Mouse (Mus musculus) forebrain, embryonic 10.5 days (tissue): ENCODE results near the gene Ephx3. TPM values are rescaled to one million over a fixed set of nuclear protein-coding genes. Genes with fewer than 3 reads are reported as not detected.
"Not testable (repeated sequence)": the region's sequence is repeated elsewhere in the genome, so short reads cannot be mapped to it uniquely, and the experiment has no call there.

Source experiments
- DNase-seq: peaks from one replicate; pipeline ENCODE4 v3.0.0-alpha.2; 2017; ENCODE audit warnings: low spot score; ENCODE audit errors: extremely low spot score
- H3K27ac ChIP-seq: fragments of 300-500 bp; sonication (generic); 2 replicates; pipeline ENCODE4 v1.5.1; 2016; ENCODE audit warnings: mild to moderate bottlenecking
- H3K27me3 ChIP-seq: fragments of 300-500 bp; sonication (generic); 2 replicates; pipeline ENCODE4 v1.6.1; 2016; ENCODE audit warnings: mild to moderate bottlenecking; ENCODE audit not compliant: poor library complexity, severe bottlenecking
- H3K36me3 ChIP-seq: fragments of 300-500 bp; sonication (generic); replicated peaks from 2 replicates; pipeline ENCODE4 v1.6.1; 2016; ENCODE audit warnings: mild to moderate bottlenecking, moderate library complexity
- H3K4me1 ChIP-seq: fragments of 300-500 bp; sonication (generic); 2 replicates; pipeline ENCODE4 v1.6.1; 2016
- H3K4me3 ChIP-seq: fragments of 300-500 bp; sonication (generic); 2 replicates; pipeline ENCODE4 v1.5.1; 2016; ENCODE audit warnings: mild to moderate bottlenecking, moderate library complexity
- H3K9me3 ChIP-seq: fragments of 300-500 bp; sonication (generic); 2 replicates; pipeline ENCODE4 v1.6.1; 2016; ENCODE audit warnings: mild to moderate bottlenecking, moderate library complexity
- WGBS: fragments of 180-500 bp; shearing (Covaris S2); methylation state at CpG from one replicate; pipeline ENCODE4 v1.1.7; 2016; 5-methylcytosine and 5-hydroxymethylcytosine counted together
- polyA plus RNA-seq: library from polyadenylated mRNA; unstranded; fragments of >200 nt; fragmentation: Nextera tagmentation; extraction: Ambion mirVana; gene quantifications from 2 replicates; pipeline ENCODE4 v1.2.1, GENCODE M21; 2016

The Ephx3 gene
- polyA plus RNA-seq: 0.09 and 0.20 TPM in 2 replicates

DNA sequence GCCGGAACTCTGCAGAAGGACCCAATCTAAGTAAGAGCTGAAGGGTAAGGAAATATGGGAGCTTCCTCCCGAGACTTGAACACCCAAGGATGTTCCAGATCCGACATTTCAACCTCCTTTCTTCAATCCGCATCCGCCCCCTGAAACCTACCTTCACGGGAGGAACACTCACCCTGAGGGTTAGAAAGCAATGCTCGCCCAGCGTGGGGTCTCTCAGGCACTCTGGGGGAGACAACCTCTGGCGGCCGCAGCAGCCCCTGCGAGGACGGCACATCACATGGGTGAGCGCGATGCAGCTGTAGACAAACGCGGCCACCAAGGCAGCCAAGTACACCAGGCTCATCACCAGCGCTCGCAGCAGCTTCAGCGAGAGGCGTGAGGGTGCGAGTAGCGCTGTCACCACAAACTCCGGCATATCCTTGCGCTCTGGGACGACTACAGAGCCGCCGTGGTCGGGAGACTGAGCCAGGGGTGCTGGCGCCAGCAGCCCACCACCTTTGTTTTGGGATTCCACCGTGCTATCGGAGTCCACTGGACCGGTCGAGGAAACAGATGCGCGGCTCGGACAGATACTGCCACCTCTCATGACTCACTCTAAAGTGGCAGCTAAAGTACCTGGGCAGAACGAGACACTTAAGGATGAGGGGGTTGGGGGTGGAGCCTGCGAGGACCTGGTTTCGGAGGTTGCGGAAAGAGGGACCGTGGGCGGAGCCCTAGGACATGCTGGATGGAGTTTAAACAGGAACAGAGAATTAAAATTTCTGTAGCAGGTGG, at the start of gene Ephx3:
Ephx3 (minus strand) TSS at position 687 of the 774 bp plus-strand sequence.
- Histone ChIP-seq H3K4me1 (peaks cover 17% of the 10 kb centered on the region), H3K27ac (peak within 1 kb of the TSS; percentile 26; the same call in 1 of the 2 replicates), H3K4me3 (peak within 1 kb of the TSS; percentile 55), H3K36me3 (0 out of 2 replicates have a peak, but pooled peaks cover 4% of the 10 kb centered on the region), H3K9me3 (no peaks in the 10 kb centered on the region), H3K27me3 (peaks cover 41% of the 10 kb centered on the region)
- DNase-seq: no peak
- 5% methylated on average over 42 of the region's 42 CpGs for WGBS

DNA sequence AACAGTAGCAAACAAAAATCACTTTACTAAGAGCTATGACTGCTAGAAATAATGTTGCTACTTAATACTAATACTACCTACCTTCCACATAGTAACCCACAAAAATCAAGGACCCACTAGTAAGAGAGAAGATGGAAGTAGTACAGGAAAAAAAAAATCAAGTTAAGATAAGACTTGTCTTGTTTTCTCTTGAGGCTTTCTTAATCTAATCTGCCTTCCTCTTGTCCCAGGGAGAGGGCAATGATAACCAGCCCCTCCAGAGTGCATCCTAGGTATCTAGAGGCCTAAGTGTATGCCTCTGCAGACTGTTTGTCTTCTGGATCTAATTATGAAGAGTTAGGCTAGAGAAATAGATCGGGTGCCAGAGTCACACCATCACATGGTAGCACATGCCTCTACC, 49.2 kb upstream of the Ephx3 start:
- DNase-seq: no peak
- H3K4me1 ChIP-seq: peaks cover 14% of the 10 kb centered on the region
- 63% methylated on average over 1 of the region's 1 CpGs for WGBS
- no peak overlapping the region for H3K27ac ChIP-seq
- no peak overlapping the region for H3K4me3 ChIP-seq
- H3K9me3 ChIP-seq: no peaks in the 10 kb centered on the region
- H3K27me3 ChIP-seq: no peaks in the 10 kb centered on the region
- peaks cover 48% of the 10 kb centered on the region for H3K36me3 ChIP-seq

DNA sequence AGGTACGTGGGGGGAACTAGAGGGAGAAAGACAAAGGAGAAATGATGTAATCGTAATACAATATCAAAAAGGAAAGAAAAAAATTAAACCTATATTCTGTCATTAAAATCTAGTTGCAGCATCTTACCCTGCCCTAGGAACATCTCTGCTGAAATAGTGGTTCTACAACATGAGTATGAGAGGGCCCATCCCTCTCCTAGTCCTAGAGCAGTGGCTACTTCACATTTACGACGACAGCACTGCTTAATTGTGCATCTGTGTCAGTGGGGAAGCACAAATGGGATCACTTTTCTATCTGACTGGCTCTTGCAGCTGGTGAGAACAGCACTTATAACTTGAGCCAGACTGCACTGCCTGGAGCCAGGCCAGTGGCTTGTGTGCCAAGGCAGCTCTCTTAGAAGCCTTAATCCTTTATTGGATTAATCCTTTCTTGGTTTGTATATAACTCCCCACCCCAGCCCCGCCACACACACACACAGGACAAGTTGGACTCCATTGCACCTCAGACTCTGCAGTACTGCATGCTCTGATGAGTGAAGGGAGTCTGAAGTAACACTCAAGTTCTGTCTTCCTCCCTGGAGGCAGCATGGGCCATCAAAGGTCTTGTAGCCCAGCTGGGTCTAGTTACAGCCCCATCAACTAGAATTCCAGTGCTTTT, 46.3 kb upstream of the Ephx3 start:
- no peak overlapping the region for H3K4me3 ChIP-seq
- H3K27me3 ChIP-seq: no peaks in the 10 kb centered on the region
- H3K27ac ChIP-seq: no peak overlapping the region
- DNase-seq: peak; percentile 24
- 72% methylated on average over 5 of the region's 5 CpGs for WGBS
- H3K36me3 ChIP-seq: peaks cover 40% of the 10 kb centered on the region
- peaks cover 14% of the 10 kb centered on the region for H3K4me1 ChIP-seq
- H3K9me3 ChIP-seq: no peaks in the 10 kb centered on the region

DNA sequence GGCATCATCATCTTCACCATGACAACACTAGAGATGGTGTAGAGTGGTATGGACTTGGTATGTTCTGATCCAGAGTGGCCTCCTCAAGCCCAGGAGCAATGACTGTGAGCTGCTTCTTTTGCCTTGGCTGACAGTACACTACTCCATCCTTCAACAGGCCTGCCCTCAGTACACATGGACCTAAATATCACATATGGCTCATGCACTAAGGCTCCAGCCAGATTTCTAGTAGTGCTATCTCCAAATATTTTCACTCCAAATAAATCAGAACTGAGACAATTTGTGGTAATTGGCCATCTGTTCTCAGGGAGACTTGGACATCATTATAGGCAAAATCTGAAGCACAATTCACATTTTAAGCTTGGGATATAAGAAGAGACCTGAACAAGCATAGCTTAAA, 43.8 kb upstream of the Ephx3 start:
- Histone ChIP-seq H3K36me3 (peaks cover 42% of the 10 kb centered on the region), H3K9me3 (no peaks in the 10 kb centered on the region), H3K4me3 (no peak overlapping the region), H3K4me1 (peaks cover 14% of the 10 kb centered on the region), H3K27me3 (no peaks in the 10 kb centered on the region), H3K27ac (no peak overlapping the region)
- no peak for DNase-seq

DNA sequence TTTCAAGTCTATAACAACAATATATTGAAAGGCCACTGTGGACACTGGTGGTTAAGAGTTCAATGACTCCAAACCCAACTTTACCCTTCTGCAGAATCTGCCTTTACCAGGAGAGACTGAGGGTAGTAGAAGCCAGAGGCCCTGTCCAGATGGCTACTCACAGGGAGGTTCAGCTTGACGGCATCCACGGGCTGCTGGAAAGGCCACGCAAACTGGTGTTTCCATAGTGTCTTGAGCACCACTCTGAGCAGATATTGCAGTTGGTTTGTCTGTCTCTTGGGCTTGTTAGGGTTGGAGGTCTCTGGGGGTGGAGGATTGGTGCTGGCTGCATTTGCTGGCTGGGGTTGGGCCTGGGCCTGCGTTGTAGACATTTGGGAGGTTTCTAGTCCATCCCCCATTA, 39.9 kb upstream of the Ephx3 start:
- H3K9me3 ChIP-seq: no peaks in the 10 kb centered on the region
- H3K27me3 ChIP-seq: no peaks in the 10 kb centered on the region
- no peak overlapping the region for H3K27ac ChIP-seq
- peaks cover 70% of the 10 kb centered on the region for H3K36me3 ChIP-seq
- no peak overlapping the region for H3K4me3 ChIP-seq
- 93% methylated on average over 4 of the region's 4 CpGs for WGBS
- no peak for DNase-seq
- no peaks in the 10 kb centered on the region for H3K4me1 ChIP-seq

DNA sequence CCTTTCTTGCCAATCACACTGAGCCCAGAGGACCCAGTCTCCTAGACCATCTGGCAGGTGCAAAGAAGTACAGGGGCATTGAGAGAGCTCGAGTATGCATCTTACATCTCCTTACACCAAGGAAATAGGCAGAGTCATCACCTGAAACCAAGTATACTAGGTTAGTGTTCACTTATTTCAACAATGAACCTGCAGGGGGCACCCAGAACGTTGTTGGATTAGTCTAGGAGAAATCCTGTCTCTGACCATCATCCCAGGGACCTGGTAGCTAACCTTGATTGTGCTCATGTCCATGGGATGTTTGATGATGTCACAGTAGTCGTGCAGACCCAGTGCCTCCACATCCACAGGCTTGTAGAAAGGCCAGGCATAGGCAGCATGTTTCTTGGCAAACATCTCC, 31.5 kb upstream of the Ephx3 start:
- peaks cover 100% of the 10 kb centered on the region for H3K36me3 ChIP-seq
- H3K27me3 ChIP-seq: no peaks in the 10 kb centered on the region
- DNase-seq: no peak

DNA sequence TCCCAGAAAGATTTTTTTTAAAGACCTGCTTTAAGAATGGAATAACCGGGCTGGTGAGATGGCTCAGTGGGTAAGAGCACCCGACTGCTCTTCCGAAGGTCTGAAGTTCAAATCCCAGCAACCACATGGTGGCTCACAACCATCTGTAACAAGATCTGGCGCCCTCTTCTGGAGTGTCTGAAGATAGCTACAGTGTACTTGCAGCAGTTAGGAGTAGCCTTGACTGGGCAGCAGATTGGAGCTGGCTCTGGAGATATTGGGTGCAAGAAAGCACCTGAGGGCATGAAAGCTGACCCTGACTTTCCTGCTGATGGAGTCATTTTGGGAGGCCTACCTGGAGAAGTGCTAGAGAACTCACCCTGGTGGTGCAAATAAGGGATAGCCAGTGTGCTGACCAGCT, 26.2 kb upstream of the Ephx3 start:
- H3K4me3 ChIP-seq, H3K4me1 ChIP-seq: not testable (repeated sequence)
- peaks cover 100% of the 10 kb centered on the region for H3K36me3 ChIP-seq

More for the DNA sequence above, 31.5 kb upstream of the Ephx3 start:
- Histone ChIP-seq H3K27ac (no peak overlapping the region), H3K4me1 (no peaks in the 10 kb centered on the region), H3K4me3 (no peak overlapping the region), H3K9me3 (no peaks in the 10 kb centered on the region)
- WGBS: 74% methylated on average over 3 of the region's 3 CpGs

DNA sequence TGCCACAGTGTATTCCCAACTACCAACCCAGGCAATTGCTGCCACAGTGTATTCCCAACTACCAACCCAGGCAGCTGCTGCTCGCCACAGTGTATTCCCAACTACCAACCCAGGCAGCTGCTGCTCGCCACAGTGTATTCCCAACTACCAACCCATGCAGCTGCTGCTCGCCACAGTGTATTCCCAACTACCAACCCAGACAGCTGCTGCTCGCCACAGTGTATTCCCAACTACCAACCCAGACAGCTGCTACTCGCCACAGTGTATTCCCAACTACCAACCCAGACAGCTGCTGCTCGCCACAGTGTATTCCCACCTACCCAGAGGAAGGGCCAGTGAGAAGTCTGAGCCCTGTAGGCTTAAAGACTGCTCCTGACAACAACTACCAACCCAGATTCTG, 22.2 kb upstream of the Ephx3 start:
- H3K4me3 ChIP-seq, H3K4me1 ChIP-seq, H3K27ac ChIP-seq, DNase-seq, H3K27me3 ChIP-seq, H3K9me3 ChIP-seq: not testable (repeated sequence)
- H3K36me3 ChIP-seq: peaks cover 100% of the 10 kb centered on the region
- WGBS: 90% methylated on average over 6 of the region's 6 CpGs

More for the DNA sequence above, 26.2 kb upstream of the Ephx3 start:
- 74% methylated on average over 4 of the region's 4 CpGs for WGBS
- not testable (repeated sequence) for H3K27me3 ChIP-seq, H3K27ac ChIP-seq, DNase-seq, H3K9me3 ChIP-seq

DNA sequence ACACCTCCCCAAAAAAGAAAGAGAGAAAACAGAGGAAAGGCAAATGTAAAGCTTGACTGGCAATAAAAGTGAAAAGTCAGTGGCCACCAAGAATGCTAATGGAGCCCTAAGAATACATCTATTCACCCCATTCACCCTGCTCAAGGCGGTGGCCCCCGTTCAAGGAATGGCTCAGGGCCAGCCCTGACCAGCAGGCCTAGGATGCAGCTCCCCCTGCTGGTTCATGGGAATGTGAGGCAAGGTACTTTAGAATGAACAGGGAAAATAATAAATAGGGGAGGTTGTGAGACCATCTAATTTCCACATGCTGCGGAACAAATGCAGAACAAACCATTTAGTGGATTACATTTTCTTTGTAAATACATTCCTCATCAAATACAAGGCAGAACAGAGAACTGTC, 20.4 kb upstream of the Ephx3 start:
- 63% methylated on average over 3 of the region's 3 CpGs for WGBS
- no peaks in the 10 kb centered on the region for H3K9me3 ChIP-seq
- no peak overlapping the region for H3K4me3 ChIP-seq
- H3K27ac ChIP-seq: no peak overlapping the region
- no peaks in the 10 kb centered on the region for H3K27me3 ChIP-seq
- H3K4me1 ChIP-seq: 0 out of 2 replicates have a peak, but pooled peaks cover 2% of the 10 kb centered on the region
- peaks cover 99% of the 10 kb centered on the region for H3K36me3 ChIP-seq
- DNase-seq: no peak

DNA sequence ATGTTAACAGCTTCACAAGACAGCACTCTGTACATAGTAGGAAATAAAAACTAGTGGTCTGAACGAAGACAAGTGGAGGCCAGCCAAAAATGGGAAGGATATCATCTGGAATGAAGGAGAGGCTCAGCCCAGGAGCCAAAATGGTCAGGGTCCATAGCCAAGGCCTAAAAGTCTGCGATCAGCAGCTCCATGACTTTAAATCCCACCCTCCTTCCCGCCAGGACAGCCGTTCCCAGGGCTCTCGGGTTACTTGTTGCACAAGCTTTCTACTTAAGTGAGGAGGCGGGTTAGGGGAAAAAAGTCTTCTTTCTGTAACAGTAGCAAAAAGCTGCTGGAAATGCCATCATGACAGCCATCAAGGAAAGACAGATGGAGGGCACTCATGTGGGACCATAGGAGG, 19.8 kb upstream of the Ephx3 start:
- DNase-seq: no peak
- 80% methylated on average over 6 of the region's 6 CpGs for WGBS

DNA sequence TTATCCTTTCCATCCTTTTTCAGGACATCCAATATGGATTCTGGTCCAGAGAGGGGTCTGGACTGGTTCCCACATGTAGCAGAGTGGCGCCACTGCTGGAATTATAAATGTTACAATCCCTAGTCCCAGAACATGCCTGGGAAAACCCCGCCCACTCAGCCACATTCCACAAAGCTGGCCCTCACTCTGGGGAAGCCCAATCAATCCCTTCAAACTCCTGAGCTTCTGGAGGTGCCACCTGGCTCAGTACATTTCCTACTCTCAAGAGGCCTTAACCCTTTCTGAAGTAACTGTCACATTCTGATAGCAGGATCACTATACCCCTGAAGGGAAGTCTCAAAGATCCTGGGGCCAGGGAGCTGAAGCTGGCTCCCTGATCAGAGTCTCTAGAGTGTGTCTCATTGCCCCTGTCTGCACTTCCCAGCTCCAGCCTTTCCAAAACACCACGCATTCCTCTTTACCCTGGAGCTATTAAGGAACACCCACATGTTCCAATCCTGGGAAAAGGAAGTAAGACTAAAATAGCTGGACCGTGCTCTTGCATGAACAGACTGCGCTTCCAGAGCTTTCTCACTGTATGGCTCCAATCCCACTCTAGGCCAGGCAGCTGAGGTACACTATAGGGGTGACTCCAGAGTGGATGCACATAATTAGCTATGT, 18.4 kb upstream of the Ephx3 start:
- 84% methylated on average over 5 of the region's 5 CpGs for WGBS
- H3K36me3 ChIP-seq: peaks cover 99% of the 10 kb centered on the region
- no peak overlapping the region for H3K4me3 ChIP-seq
- no peaks in the 10 kb centered on the region for H3K9me3 ChIP-seq
- no peak for DNase-seq
- H3K4me1 ChIP-seq: 0 out of 2 replicates have a peak, but pooled peaks cover 2% of the 10 kb centered on the region
- H3K27ac ChIP-seq: no peak overlapping the region
- H3K27me3 ChIP-seq: no peaks in the 10 kb centered on the region

More for the DNA sequence above, 19.8 kb upstream of the Ephx3 start:
- Histone ChIP-seq H3K4me3 (no peak overlapping the region), H3K27ac (no peak overlapping the region), H3K9me3 (no peaks in the 10 kb centered on the region), H3K4me1 (0 out of 2 replicates have a peak, but pooled peaks cover 2% of the 10 kb centered on the region), H3K36me3 (peaks cover 99% of the 10 kb centered on the region), H3K27me3 (no peaks in the 10 kb centered on the region)

DNA sequence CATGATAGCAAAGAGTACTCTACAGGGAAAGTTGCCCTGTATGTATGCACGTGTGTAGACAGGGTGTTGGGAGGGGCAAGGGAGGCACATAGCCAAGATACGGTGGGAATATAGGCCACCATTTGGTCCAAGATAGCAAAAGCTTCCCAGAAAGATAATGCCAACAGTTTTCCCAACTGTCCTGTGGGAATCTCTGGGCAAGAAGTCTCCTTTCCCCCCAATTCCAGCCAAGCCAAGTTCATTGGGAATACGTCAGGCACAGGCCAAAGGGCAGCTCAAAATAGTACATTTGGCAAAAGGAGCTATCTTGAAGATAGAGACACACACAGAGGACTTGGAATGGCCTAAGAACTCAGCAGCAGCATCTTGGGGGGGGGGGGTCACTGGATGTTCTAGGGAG, 16.0 kb upstream of the Ephx3 start:
- Histone ChIP-seq H3K36me3 (peaks cover 99% of the 10 kb centered on the region), H3K27me3 (no peaks in the 10 kb centered on the region), H3K4me3 (no peak overlapping the region), H3K4me1 (0 out of 2 replicates have a peak, but pooled peaks cover 2% of the 10 kb centered on the region), H3K9me3 (no peaks in the 10 kb centered on the region), H3K27ac (no peak overlapping the region)
- no peak for DNase-seq
- 90% methylated on average over 3 of the region's 3 CpGs for WGBS

DNA sequence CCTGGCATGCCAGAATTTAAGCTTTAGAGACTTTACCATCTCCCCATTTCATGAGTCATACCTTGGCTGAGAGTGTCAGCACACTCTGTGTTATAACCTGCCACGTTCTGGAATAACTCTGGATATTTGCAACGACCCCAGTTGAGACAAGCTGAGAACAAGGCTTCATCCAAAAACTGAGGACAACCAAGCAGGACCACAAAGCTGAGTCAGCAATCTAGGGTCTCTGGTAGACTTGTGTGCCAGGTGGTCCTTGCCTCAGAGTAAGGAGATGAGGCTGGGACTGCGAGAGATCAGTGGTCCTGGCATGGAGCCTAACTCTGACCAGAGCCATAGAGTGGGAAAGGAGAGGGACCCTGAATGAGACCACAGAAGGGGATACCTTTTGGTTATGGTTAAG, 13.6 kb upstream of the Ephx3 start:
- H3K27ac ChIP-seq: no peak overlapping the region
- DNase-seq: no peak
- H3K4me3 ChIP-seq: no peak overlapping the region
- H3K4me1 ChIP-seq: no peaks in the 10 kb centered on the region
- 94% methylated on average over 3 of the region's 3 CpGs for WGBS
- no peaks in the 10 kb centered on the region for H3K27me3 ChIP-seq
- H3K36me3 ChIP-seq: peaks cover 99% of the 10 kb centered on the region
- no peaks in the 10 kb centered on the region for H3K9me3 ChIP-seq
